Mouse (Mus musculus) olfactory bulb, adult 2 months (tissue): ENCODE data around the gene Ms4a18.
A peak's percentile ranks its signal among the peaks of the same experiment; 100 is the strongest.

ENCODE experiments used
- CTCF ChIP-seq: fragments of 200-500 bp; IDR thresholded peaks from 2 replicates; pipeline ENCODE4 v1.5.1; 2012; ENCODE audit warnings: low read depth, mild to moderate bottlenecking, low read length, moderate library complexity; ENCODE audit not compliant: insufficient read depth
- POLR2A ChIP-seq: fragments of 200-500 bp; IDR thresholded peaks from 2 replicates; pipeline ENCODE4 v1.6.1; 2012; ENCODE audit warnings: mild to moderate bottlenecking, low read depth, low read length, moderate library complexity; ENCODE audit not compliant: insufficient read depth

DNA sequence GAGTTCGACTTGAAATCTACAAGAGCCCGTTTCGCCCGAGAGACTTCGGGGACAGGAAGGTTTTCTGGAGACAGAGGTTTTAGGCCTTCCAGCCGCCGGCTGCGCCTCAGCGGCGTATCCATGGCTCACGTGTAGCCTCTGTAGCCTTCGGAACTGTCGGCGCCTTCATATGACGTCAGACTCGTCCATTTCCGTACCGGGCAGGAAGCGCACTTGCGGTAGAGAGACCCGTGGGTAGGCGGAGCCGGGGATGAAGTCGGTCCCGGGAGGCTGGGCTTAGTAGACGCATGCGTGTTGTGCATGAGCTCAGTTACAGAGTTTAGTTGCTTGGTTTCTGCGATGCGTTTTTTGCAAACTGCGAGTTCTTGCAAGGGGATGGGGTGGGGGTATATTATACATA is 68.7 kb downstream of the Ms4a18 start, which contains the start of gene Ccdc86:
- TF ChIP-seq CTCF (no peak), POLR2A (0 out of 2 replicates have a peak, but pooled peaks have one; percentile 16)
